Mouse (Mus musculus): ENCODE data around the gene Gm20662.

The Gm20662 gene

GRCm38 (mm10) chr9:108053665-108054225 lies 57.6 kb downstream of the Gm20662 start:
- in situ Hi-C loops (cut with MseI, MboI), result no loop called here

- in situ Hi-C loops (cut with MseI, MboI), result no loop called here
These were observed 58.3 kb downstream of the Gm20662 start for GRCm38 (mm10) chr9:108054331-108055040.

GRCm38 (mm10) chr9:108055061-108055460 lies 58.9 kb downstream of the Gm20662 start:
- in situ Hi-C loops (cut with MseI, MboI), result no loop called here

DNA sequence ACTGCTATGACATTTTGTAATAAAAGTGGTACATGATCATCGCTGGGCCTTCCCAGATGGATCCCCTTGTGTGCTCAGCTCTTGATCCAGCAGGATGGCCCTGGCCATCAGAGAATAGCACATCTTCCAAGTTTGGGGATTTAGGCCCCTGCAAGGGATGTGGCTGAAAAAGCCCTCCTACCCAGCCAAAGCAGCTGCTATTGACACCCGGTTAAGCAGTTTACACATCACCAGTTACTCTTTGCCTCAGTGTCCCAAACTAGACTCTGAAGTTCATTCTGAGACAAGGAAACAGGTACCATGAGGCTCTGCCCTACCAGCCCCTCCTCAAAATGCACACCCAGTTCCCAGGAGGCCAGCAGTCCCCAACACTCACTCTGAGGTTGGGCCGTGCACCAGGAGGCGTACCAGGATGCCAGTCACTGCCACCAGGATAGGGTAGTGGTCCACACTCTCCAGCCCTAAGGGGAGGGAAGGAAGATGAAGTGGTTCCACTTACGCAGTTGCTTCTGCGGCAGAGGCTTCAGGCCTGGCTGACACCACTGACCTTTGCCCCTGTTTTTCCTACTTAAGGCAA lies 59.6 kb downstream of the Gm20662 start:
- in situ Hi-C loops (cut with MseI, MboI), result no loop called here

DNA sequence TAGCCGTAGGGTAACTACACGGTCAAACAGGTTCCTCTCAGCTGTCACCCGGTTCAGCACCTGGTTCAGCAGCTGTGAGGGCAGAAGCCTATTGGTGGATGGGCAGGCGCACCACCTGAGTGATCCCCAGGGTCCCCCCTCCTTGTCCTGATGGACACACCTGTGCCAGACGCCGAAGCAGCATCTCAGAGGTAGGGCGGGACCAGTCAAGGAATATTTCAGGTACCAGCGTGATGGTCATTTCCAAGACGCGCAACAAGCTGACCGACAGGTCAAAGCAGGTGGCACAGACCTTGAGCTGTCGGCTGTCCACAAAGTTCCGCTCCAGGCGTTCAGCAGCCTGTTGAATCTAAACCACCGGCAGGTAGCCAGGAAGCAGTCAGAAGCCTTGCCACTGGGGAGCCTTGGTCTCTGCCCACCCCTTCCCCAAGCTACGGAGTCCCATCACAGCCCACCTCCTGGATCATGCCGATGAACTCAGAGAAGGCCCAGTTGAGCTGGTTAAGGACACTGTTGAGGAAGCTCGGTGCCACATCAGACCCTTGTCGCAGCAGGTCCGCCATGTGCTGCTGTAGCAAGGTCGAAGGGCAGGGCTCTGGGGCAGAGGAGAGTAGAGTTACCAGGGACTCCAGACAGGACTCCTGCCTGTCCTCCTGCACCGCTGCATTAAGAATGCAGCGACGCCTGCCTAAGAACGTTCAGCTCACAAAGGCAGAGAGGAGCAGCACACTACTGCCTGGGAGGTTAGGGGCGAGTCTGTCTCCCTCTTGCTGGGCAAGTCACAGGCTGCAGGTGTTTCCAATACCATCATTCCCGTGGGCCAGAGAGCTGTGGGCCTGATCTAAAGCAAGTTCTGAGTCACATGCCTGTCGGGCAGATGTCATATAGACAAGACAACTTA lies 60.5 kb downstream of the Gm20662 start:
- in situ Hi-C loops (cut with MseI, MboI), result no loop called here

DNA sequence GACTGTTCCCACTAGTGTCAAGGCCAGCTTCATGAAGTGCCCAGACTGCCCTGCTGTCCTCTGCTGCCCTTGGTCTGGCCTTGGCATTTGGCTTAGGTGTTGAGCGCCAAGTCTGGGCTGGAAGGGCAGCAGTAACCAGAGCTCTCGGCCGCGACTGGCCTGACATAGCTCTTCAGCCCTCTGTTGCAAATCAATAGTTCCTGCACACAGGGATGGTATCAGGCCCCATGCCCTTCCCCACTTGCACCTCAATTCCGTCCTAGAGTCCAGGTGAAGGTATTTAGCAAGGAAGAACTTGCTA lies 61.1 kb downstream of the Gm20662 start:
- in situ Hi-C loops (cut with MseI, MboI), result no loop called here

DNA sequence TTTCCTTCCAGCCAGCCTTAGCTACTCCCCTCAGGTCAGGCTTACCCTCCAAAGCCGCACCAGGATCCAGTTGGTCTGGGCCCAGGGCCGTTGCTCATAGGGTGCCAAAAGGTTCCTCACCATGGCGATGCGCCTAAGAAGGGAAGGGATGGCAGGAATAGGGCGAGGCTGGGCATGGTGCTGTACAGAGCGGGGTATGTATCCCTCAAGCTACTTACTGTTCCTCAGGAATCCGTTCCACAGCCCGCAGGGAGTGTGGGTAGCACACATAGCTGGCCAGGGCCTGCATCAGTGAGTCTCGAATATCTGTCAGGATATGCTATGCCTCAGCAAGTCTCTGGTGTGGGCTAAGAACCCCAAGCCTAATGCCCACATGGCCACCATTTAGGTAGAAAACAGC lies 62.1 kb downstream of the Gm20662 start:
- in situ Hi-C loops (cut with MseI, MboI), result no loop called here

DNA sequence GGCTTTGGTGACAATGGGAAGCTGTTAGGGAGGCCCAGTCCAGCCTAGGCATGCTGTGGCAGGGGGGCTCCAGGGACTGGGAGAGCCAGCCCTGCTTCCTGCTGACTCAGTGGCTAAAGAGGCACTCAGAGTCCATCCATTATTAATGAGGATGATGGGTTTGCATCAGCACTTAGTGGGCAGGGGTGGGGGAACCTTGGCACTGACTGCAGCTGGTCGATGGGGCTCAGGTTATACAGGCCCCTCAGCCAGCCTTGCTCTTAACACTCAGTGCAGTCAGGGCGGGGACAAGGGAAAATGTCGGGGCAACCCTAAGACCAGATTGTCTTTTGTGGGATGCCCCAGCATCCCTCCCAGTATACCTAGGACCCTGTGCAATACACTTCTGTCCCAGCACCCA lies 66.0 kb downstream of the Gm20662 start:
- in situ Hi-C loops (cut with MseI, MboI), result no loop called here

- in situ Hi-C loops (cut with MseI, MboI), result no loop called here
These were observed 67.2 kb downstream of the Gm20662 start for GRCm38 (mm10) chr9:108063361-108063760.

- in situ Hi-C loops (cut with MseI, MboI), result no loop called here
These were observed 69.4 kb downstream of the Gm20662 start for GRCm38 (mm10) chr9:108065491-108066011.

DNA sequence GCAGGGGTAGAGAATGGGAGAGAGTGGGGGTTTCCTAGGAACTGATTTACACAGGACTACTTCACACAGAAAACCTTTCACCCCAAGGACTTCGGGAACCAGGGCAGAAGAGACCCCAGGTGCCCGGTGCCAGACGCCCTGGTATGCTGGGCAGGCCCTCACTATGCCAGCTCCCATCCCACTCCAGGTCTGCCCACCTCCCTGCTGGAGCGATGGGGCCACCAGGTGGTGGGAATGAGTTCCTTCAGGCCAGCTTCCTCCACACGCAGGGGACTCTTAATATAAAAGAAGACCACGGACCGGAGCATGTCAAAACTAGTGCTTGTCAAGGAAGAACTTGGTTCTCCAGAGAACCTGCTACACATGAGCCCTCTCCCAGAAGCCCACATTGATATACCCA lies 71.0 kb downstream of the Gm20662 start:
- in situ Hi-C loops (cut with MseI, MboI), result no loop called here

DNA sequence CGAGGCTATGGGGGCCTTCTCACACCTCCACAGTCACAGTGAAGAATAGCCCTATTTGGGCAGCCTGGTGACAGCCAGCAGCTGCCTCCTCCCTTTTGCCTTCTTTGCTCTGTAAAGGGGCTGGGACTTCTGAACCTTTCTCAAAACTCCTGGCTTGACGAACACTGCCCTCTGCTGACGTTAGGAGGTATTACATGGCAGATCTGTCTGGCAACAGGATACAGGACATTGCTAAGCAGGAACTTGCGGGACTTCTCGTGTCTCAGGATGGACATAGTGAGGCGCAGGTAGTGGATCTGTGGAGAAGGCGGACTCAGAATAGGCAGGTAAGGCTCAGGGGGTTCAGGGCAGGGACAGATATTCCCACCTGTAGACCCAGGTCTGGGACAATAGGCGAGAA lies 71.8 kb downstream of the Gm20662 start:
- in situ Hi-C loops (cut with MseI, MboI), result no loop called here

- in situ Hi-C loops (cut with MseI, MboI), result no loop called here
These were observed 72.9 kb downstream of the Gm20662 start for GRCm38 (mm10) chr9:108069007-108069406.

DNA sequence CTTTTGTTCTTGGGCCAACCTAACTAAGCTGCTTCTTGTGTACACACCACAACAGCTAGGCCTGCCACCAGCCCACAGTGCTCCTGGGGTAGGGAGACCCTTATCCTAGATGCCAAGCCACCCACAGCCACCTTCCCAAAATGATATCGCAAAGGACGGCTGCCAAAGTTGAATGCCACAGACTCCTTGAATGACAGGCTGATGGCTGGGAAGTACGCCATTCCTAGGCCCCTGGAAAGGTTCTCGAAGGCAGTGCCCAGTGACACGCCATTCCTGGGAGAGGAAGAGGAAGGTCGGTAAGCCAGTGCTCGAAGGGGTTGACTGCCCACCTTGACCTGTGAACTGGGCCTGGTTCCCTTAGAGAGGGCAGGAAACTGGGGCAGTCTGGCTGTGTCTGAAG lies 73.4 kb downstream of the Gm20662 start:
- in situ Hi-C loops (cut with MseI, MboI), result no loop called here

DNA sequence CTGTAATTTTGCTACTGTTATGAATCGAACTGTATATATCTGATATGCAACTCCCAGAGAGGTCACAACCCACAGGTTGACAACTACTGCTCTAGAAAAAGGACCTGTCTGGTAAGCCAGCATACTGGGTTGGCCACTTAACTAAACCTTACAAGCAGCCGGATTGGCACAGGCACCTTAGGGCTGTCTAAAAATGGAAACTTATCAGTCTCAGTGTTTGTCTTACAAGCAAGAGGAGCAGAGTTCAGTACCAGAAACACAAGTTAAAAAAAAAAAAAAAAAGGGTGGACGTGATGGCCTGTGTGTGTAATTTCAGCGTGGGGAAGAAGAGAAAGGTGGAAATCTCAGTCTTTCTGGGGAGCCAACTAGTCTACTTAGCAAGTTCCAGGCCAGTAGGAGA lies 75.7 kb downstream of the Gm20662 start:
- in situ Hi-C loops (cut with MseI, MboI), result no loop called here

GRCm38 (mm10) chr9:108072481-108072924 lies 76.4 kb downstream of the Gm20662 start:
- in situ Hi-C loops (cut with MseI, MboI), result no loop called here

DNA sequence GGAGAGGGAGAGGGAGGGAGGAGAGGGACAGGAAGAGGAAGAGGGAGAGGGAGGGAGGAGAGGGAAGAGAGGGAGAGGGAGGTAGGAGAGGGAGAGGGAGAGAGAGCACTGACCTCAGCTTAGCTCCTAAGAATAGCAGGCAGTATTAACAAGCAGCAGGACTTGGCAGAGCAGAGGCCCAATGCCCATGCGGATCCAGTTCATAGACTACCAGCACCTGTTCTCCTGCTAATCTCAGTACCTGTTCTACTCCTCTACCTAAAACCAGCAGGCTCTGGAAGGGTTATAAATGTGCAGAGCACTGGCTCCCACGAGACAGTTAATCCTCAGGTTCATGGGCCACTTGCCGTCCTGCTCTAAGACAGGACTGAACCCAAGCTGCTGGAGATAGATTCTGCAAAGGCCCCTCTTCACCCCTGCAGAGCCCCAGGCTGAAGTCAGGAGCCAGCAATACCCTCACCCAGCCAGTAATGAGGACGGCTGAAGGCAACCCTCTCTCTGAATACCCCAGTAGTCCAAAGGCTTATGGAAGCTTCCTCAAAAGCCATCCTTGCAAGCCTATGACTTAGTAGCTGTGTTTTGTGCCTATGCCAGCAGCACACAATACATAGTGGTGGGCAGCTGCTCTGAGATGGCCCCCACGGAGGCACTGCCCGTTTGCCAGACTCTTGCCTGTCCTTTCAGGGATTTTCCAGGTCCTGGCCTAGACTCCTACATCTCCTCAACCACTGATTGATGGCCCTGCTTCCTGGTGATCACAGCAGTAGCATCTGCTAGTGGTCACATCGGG lies 77.2 kb downstream of the Gm20662 start:
- in situ Hi-C loops (cut with MseI, MboI), result no loop called here

- in situ Hi-C loops (cut with MseI, MboI), result no loop called here
These were observed 84.0 kb downstream of the Gm20662 start, which contains the start of gene Mst1 for GRCm38 (mm10) chr9:108080168-108080567. Gene Mst1 (plus strand): TSS chr9:108080436.

- in situ Hi-C loops (cut with MseI, MboI), result no loop called here
These were observed 86.4 kb downstream of the Gm20662 start for GRCm38 (mm10) chr9:108082549-108082948.

GRCm38 (mm10) chr9:108082988-108083431 lies 86.9 kb downstream of the Gm20662 start, which contains the start of gene Rnf123:
Gene Rnf123 (minus strand): TSS chr9:108083346.
- in situ Hi-C loops (cut with MseI, MboI), result no loop called here

DNA sequence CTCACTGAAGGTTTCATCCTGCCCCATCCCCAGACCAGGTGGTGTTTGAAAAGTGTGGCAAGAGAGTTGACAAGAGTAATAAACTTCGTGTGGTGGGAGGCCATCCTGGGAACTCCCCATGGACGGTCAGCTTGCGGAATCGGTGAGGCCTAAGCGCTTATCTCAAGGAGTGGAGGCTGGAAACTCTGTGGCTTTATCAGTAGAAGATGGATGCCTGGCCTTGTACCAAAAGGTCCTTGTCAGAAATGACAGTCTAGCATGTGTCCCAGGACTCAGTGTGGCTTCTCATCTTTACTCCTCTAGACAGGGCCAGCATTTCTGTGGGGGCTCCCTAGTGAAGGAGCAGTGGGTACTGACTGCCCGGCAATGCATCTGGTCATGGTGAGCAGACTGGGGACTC lies 87.4 kb downstream of the Gm20662 start:
- in situ Hi-C loops (cut with MseI, MboI), result no loop called here

All from mouse trophoblast stem cell (cell line).